In genomic region chr5:33681044-33681443, GRCm38 (mm10) we compare ENCODE assay signal across 26 mouse cellular contexts. TPM values are rescaled to one million over a fixed set of nuclear protein-coding genes. Genes with fewer than 3 reads are reported as not detected.
DNase-seq lines count a peak whose midpoint lies in the region; ATAC-seq and TF ChIP-seq lines count a peak whose summit lies in the region.
"Had no signal": no experiment of that assay in that cellular context is flagged by ENCODE, and none has a peak within 500 bp of the region (broad histone marks: within the 10 kb centered on the region; RNA-seq: fewer than 3 reads in every experiment).

No protein-coding gene starts in this region.

- no peak for TF ChIP-seq RAD21 in MEL (IDR thresholded peaks at IDR 0.05; ENCODE audit: low read depth, low read length)

- TF ChIP-seq POLR2A in MEL (IDR thresholded peaks at IDR 0.05; ENCODE audit: control insufficient read depth in 1 of 2, insufficient read depth in 1 of 2, low read depth in 1 of 2, low read length in 2 of 2, poor library complexity in 1 of 2), result no peak
- no peak for TF ChIP-seq POLR2A in thymus, adult 2 months (IDR thresholded peaks at IDR 0.05; ENCODE audit: control insufficient read depth, extremely low read depth, insufficient read depth, low read length, poor library complexity)

- DNase-seq in heart, adult 11 months, result peak; percentile 93
- no peak for DNase-seq in heart, adult 18-20 months
- peak; percentile 75 for DNase-seq in MEL (ENCODE audit: low read depth, low spot score)
- no peak for DNase-seq in thymus, adult 2 months
- DNase-seq: adrenal gland, adult 8-10 months; B cell, adult 2 months; cerebellum, adult 11-12 months; gastrocnemius, postnatal 10 days; heart, adult 2 months; heart, postnatal 14 days; kidney, adult 2 months; left cerebral cortex, postnatal 4 days; lung, postnatal 10 days; right cerebral cortex, postnatal 4 days had no signal

- H3K9me3 ChIP-seq in megakaryocyte, embryonic 14.5 days, result 0 out of 2 replicates have a peak, but pooled peaks cover 5% of the 10 kb centered on the region
- H3K9me3 ChIP-seq in MEL (replicated peaks; ENCODE audit: insufficient read depth, low read length), result no peaks in the 10 kb centered on the region
- H3K9me3 ChIP-seq in stomach, embryonic 16.5 days (replicated peaks; ENCODE audit: control insufficient read depth, low read length), result no peaks in the 10 kb centered on the region
- H3K9me3 ChIP-seq: embryonic facial prominence, embryonic 12.5 days; heart, embryonic 13.5 days; hindbrain, embryonic 12.5 days; midbrain, embryonic 15.5 days; stomach, embryonic 15.5 days had no signal

- H3K4me1 ChIP-seq in megakaryocyte, embryonic 14.5 days, result peaks cover 83% of the 10 kb centered on the region
- H3K4me1 ChIP-seq in MEL (ENCODE audit: control insufficient read depth in 1 of 2, insufficient read depth in 2 of 2, low read length in 2 of 2), result peaks cover 23 to 29% of the 10 kb centered on the region in 2 experiments
- no peaks in the 10 kb centered on the region for H3K4me1 ChIP-seq in stomach, embryonic 16.5 days (ENCODE audit: control insufficient read depth, insufficient read depth, low read length)
- peaks cover 12% of the 10 kb centered on the region for H3K4me1 ChIP-seq in thymus, adult 2 months (replicated peaks; ENCODE audit: control insufficient read depth, insufficient read depth, low read length)
- H3K4me1 ChIP-seq: embryonic facial prominence, embryonic 12.5 days; midbrain, embryonic 15.5 days had no signal

- TF ChIP-seq EP300 in MEL (IDR thresholded peaks at IDR 0.05; ENCODE audit: low read depth in 1 of 2, low read length in 2 of 2), result no peak

- H3K36me3 ChIP-seq in megakaryocyte, embryonic 14.5 days (replicated peaks; ENCODE audit: low read length), result no peaks in the 10 kb centered on the region
- peaks cover 0 to 25% of the 10 kb centered on the region in 2 experiments; a peak in 2 of 4 replicates for H3K36me3 ChIP-seq in MEL (ENCODE audit: control insufficient read depth in 1 of 2, insufficient read depth in 2 of 2, low read length in 2 of 2)
- H3K36me3 ChIP-seq in stomach, embryonic 16.5 days (ENCODE audit: control insufficient read depth, insufficient read depth, low read length), result no peaks in the 10 kb centered on the region
- H3K36me3 ChIP-seq in thymus, adult 2 months (ENCODE audit: control insufficient read depth, insufficient read depth, low read length), result no peaks in the 10 kb centered on the region
- H3K36me3 ChIP-seq: embryonic facial prominence, embryonic 12.5 days; heart, embryonic 13.5 days; hindbrain, embryonic 12.5 days; midbrain, embryonic 15.5 days; stomach, embryonic 15.5 days had no signal

- TF ChIP-seq CTCF in MEL (IDR thresholded peaks at IDR 0.05 in 2 of 3, conservative IDR thresholded peaks at IDR 0.05 in 1 of 3; ENCODE audit: control insufficient read depth in 1 of 3, insufficient read depth in 1 of 3, low read depth in 2 of 3, low read length in 3 of 3, poor library complexity in 1 of 3, severe bottlenecking in 1 of 3), result 0 out of 6 replicates have a peak, but pooled peaks of 1 of the 3 experiments have one; percentile 0
- no peak for TF ChIP-seq CTCF in thymus, adult 2 months (IDR thresholded peaks at IDR 0.05; ENCODE audit: borderline replicate concordance, control insufficient read depth, extremely low read depth, insufficient read depth, low read length, poor library complexity)

- H3K79me2 ChIP-seq in MEL (ENCODE audit: control insufficient read depth, insufficient read depth, low read length, poor library complexity), result no peaks in the 10 kb centered on the region

- WGBS in stomach, embryonic 16.5 days, result 49% methylated on average over 3 of the region's 3 CpGs
- WGBS in thymus, adult 2 months, result 32% methylated on average over 3 of the region's 3 CpGs

- peak overlapping the region; percentile 79 for H3K4me3 ChIP-seq in megakaryocyte, embryonic 14.5 days (replicated peaks)
- peak overlapping the region; percentile 15 to 28; a peak in 3 of 4 replicates for H3K4me3 ChIP-seq in MEL (ENCODE audit: control insufficient read depth in 1 of 2, insufficient read depth in 1 of 2, low read depth in 2 of 2, low read length in 2 of 2)
- H3K4me3 ChIP-seq in stomach, embryonic 16.5 days (replicated peaks; ENCODE audit: low read length), result no peak overlapping the region
- H3K4me3 ChIP-seq in thymus, adult 2 months (ENCODE audit: control insufficient read depth, insufficient read depth, low read length), result no peak overlapping the region
- H3K4me3 ChIP-seq: embryonic facial prominence, embryonic 12.5 days; erythroblast, embryonic 14.5 days; heart, adult 2 months; heart, embryonic 13.5 days; hindbrain, embryonic 12.5 days; midbrain, embryonic 15.5 days; stomach, embryonic 15.5 days had no signal

- H3K9ac ChIP-seq in MEL (ENCODE audit: control insufficient read depth, low read depth, low read length, poor library complexity, severe bottlenecking), result peak overlapping the region; percentile 64
- no peak overlapping the region for H3K9ac ChIP-seq in stomach, embryonic 16.5 days (ENCODE audit: low read length)
- H3K9ac ChIP-seq: heart, embryonic 13.5 days; hindbrain, embryonic 12.5 days; midbrain, embryonic 15.5 days; stomach, embryonic 15.5 days had no signal

- H3K4me2 ChIP-seq in stomach, embryonic 16.5 days (ENCODE audit: low read depth, low read length), result no peak overlapping the region
- H3K4me2 ChIP-seq: embryonic facial prominence, embryonic 12.5 days; heart, embryonic 13.5 days; hindbrain, embryonic 12.5 days; midbrain, embryonic 15.5 days; stomach, embryonic 15.5 days had no signal

- no peak for ATAC-seq in megakaryocyte, adult 5-6 weeks (ENCODE audit: poor library complexity, severe bottlenecking)
- ATAC-seq in stomach, embryonic 16.5 days (ENCODE audit: insufficient read depth, low FRiP score), result no peak
- no peak for ATAC-seq in monocyte, adult 5-6 weeks (replicated peaks; ENCODE audit: insufficient number of reproducible peaks, low FRiP score, low TSS enrichment, poor library complexity, severe bottlenecking)
- ATAC-seq: forebrain, embryonic 16.5 days; midbrain, embryonic 15.5 days had no signal

- peak overlapping the region; percentile 89 for H3K27ac ChIP-seq in MEL (ENCODE audit: control insufficient read depth, low read depth, low read length)
- H3K27ac ChIP-seq in stomach, embryonic 16.5 days (ENCODE audit: low read length), result peak overlapping the region; percentile 33; the same call in 1 of the 2 replicates
- H3K27ac ChIP-seq in thymus, adult 2 months (ENCODE audit: control insufficient read depth, insufficient read depth, low read length), result no peak overlapping the region
- H3K27ac ChIP-seq: embryonic facial prominence, embryonic 12.5 days; heart, adult 2 months; heart, embryonic 13.5 days; hindbrain, embryonic 12.5 days; kidney, postnatal 0 days; midbrain, embryonic 15.5 days; stomach, embryonic 15.5 days had no signal

- H3K27me3 ChIP-seq in megakaryocyte, embryonic 14.5 days (replicated peaks), result peaks cover 22% of the 10 kb centered on the region
- H3K27me3 ChIP-seq in MEL (ENCODE audit: control insufficient read depth in 1 of 2, insufficient read depth in 2 of 2, low read length in 2 of 2), result no peaks in the 10 kb centered on the region
- no peaks in the 10 kb centered on the region for H3K27me3 ChIP-seq in stomach, embryonic 16.5 days (ENCODE audit: control insufficient read depth, insufficient read depth, low read length)
- no peaks in the 10 kb centered on the region for H3K27me3 ChIP-seq in thymus, adult 2 months (ENCODE audit: control insufficient read depth, insufficient read depth, low read length)
- H3K27me3 ChIP-seq: embryonic facial prominence, embryonic 12.5 days; heart, embryonic 13.5 days; stomach, embryonic 15.5 days had no signal

RNA-seq across cellular contexts. Expression of gene Tmem129, which starts 22.8 kb away (rescaled TPM):
- total RNA-seq in heart, adult 18-20 months (2021), result 10 to 100 TPM; 19.5 to 19.6 TPM
- 5.7 and 19.6 TPM in 2 replicates for polyA plus RNA-seq in megakaryocyte, embryonic 14.5 days (2012; ENCODE audit: insufficient read depth, low replicate concordance)
- 14.4 and 16.5 TPM in 2 replicates for total RNA-seq in megakaryocyte, adult 5-6 weeks (2015)
- total RNA-seq in megakaryocyte, adult 5-6 weeks (2017), result 14.4 and 15.0 TPM in 2 replicates
- 33.3 and 40.2 TPM in 2 replicates for total RNA-seq in MEL (2012; rRNA removed)
- 10 to 100 TPM in 1 of 2 experiments, not detected in 1; 51.3 TPM for polyA plus RNA-seq in MEL (2012; ENCODE audit: insufficient read depth in 1 of 2, insufficient read length in 2 of 2, low read depth in 1 of 2, low replicate concordance in 2 of 2, missing spikeins in 1 of 2)
- polyA plus RNA-seq in stomach, embryonic 16.5 days (2015; fragmentation: Nextera tagmentation; extraction: Ambion mirVana), result 34.0 and 40.6 TPM in 2 replicates
- 71.6 and 78.0 TPM in 2 replicates for polyA plus RNA-seq in thymus, adult 2 months (2012; rRNA removed)
- total RNA-seq in monocyte, adult 5-6 weeks (2017), result 5.3 to 21.8 TPM (median 6.9 TPM) in 3 replicates

RNA-seq across cellular contexts. Expression of gene Tacc3, which starts 23.1 kb away (rescaled TPM):
- total RNA-seq in heart, adult 18-20 months (2021), result 1 to 10 TPM; 1.5 to 2.5 TPM
- 4.6 and 33.1 TPM in 2 replicates for polyA plus RNA-seq in megakaryocyte, embryonic 14.5 days (2012; ENCODE audit: insufficient read depth, low replicate concordance)
- 162 and 163 TPM in 2 replicates for total RNA-seq in megakaryocyte, adult 5-6 weeks (2015)
- 165 and 193 TPM in 2 replicates for total RNA-seq in megakaryocyte, adult 5-6 weeks (2017)
- total RNA-seq in MEL (2012; rRNA removed), result 149 and 151 TPM in 2 replicates
- 100 to 1,000 TPM; 165 to 609 TPM for polyA plus RNA-seq in MEL (2012; ENCODE audit: insufficient read depth in 1 of 2, insufficient read length in 2 of 2, low read depth in 1 of 2, low replicate concordance in 2 of 2, missing spikeins in 1 of 2)
- 137 and 145 TPM in 2 replicates for polyA plus RNA-seq in stomach, embryonic 16.5 days (2015; fragmentation: Nextera tagmentation; extraction: Ambion mirVana)
- 57.3 and 72.7 TPM in 2 replicates for polyA plus RNA-seq in thymus, adult 2 months (2012; rRNA removed)
- 24.9 to 30.8 TPM (median 27.7 TPM) in 3 replicates for total RNA-seq in monocyte, adult 5-6 weeks (2017)

RNA-seq across cellular contexts. Expression of gene Slbp, which starts 28.7 kb away (rescaled TPM):
- 10 to 100 TPM; 13.5 to 14.7 TPM for total RNA-seq in heart, adult 18-20 months (2021)
- polyA plus RNA-seq in megakaryocyte, embryonic 14.5 days (2012; ENCODE audit: insufficient read depth, low replicate concordance), result 14.6 and 43.9 TPM in 2 replicates
- total RNA-seq in megakaryocyte, adult 5-6 weeks (2015), result 215 and 221 TPM in 2 replicates
- 234 and 254 TPM in 2 replicates for total RNA-seq in megakaryocyte, adult 5-6 weeks (2017)
- 250 and 255 TPM in 2 replicates for total RNA-seq in MEL (2012; rRNA removed)
- 100 to 1,000 TPM; 233 to 731 TPM for polyA plus RNA-seq in MEL (2012; ENCODE audit: insufficient read depth in 1 of 2, insufficient read length in 2 of 2, low read depth in 1 of 2, low replicate concordance in 2 of 2, missing spikeins in 1 of 2)
- polyA plus RNA-seq in stomach, embryonic 16.5 days (2015; fragmentation: Nextera tagmentation; extraction: Ambion mirVana), result 174 and 190 TPM in 2 replicates
- 87.4 and 132 TPM in 2 replicates for polyA plus RNA-seq in thymus, adult 2 months (2012; rRNA removed)
- total RNA-seq in monocyte, adult 5-6 weeks (2017), result 195 to 235 TPM (median 203 TPM) in 3 replicates

RNA-seq across cellular contexts. Expression of gene Fgfr3, which starts 40.4 kb away (rescaled TPM):
- 10 to 100 TPM; 10.3 to 11.9 TPM for total RNA-seq in heart, adult 18-20 months (2021)
- polyA plus RNA-seq in megakaryocyte, embryonic 14.5 days (2012; ENCODE audit: insufficient read depth, low replicate concordance), result 0.39 and 0.68 TPM in 2 replicates
- 0.30 TPM in 1 of 2 replicates, not detected in the other for total RNA-seq in megakaryocyte, adult 5-6 weeks (2015)
- total RNA-seq in megakaryocyte, adult 5-6 weeks (2017), result not detected in 2 replicates
- total RNA-seq in MEL (2012; rRNA removed), result 4.8 and 6.0 TPM in 2 replicates
- 10 to 100 TPM in 1 of 2 experiments, not detected in 1; 10.2 TPM for polyA plus RNA-seq in MEL (2012; ENCODE audit: insufficient read depth in 1 of 2, insufficient read length in 2 of 2, low read depth in 1 of 2, low replicate concordance in 2 of 2, missing spikeins in 1 of 2)
- polyA plus RNA-seq in stomach, embryonic 16.5 days (2015; fragmentation: Nextera tagmentation; extraction: Ambion mirVana), result 31.0 and 40.1 TPM in 2 replicates
- 4.8 and 6.3 TPM in 2 replicates for polyA plus RNA-seq in thymus, adult 2 months (2012; rRNA removed)
- not detected in 3 replicates for total RNA-seq in monocyte, adult 5-6 weeks (2017)
- polyA plus RNA-seq: erythroblast, embryonic 14.5 days had no signal

RNA-seq across cellular contexts. Expression of gene Gm9903, which starts 51.3 kb away (rescaled TPM):
- total RNA-seq in heart, adult 18-20 months (2021), result 1 to 10 TPM in 1 of 2 experiments, under 1 TPM in 1; 0.87 to 1.2 TPM
- not detected in 2 replicates for polyA plus RNA-seq in megakaryocyte, embryonic 14.5 days (2012; ENCODE audit: insufficient read depth, low replicate concordance)
- 0.32 and 0.36 TPM in 2 replicates for total RNA-seq in megakaryocyte, adult 5-6 weeks (2015)
- total RNA-seq in megakaryocyte, adult 5-6 weeks (2017), result 0.07 and 0.57 TPM in 2 replicates
- total RNA-seq in MEL (2012; rRNA removed), result 0.13 and 0.19 TPM in 2 replicates
- polyA plus RNA-seq in MEL (2012; ENCODE audit: insufficient read depth in 1 of 2, insufficient read length in 2 of 2, low read depth in 1 of 2, low replicate concordance in 2 of 2, missing spikeins in 1 of 2), result under 1 TPM in 1 of 2 experiments, not detected in 1; 0.36 TPM
- polyA plus RNA-seq in stomach, embryonic 16.5 days (2015; fragmentation: Nextera tagmentation; extraction: Ambion mirVana), result 0.27 and 0.51 TPM in 2 replicates
- 0.56 and 0.82 TPM in 2 replicates for polyA plus RNA-seq in thymus, adult 2 months (2012; rRNA removed)
- 2.0 TPM in 1 of 3 replicates, not detected in the others for total RNA-seq in monocyte, adult 5-6 weeks (2017)
- polyA plus RNA-seq: erythroblast, embryonic 14.5 days had no signal

Comparison
In these comparisons a context has a peak if more than half of its experiments do, and no peak if none do; other contexts are left out.
1. DNase-seq: peak in heart, adult 11 months (single experiment) and MEL (single experiment); none in heart, adult 18-20 months (0 of 2) and thymus, adult 2 months (single experiment).
2. H3K4me3 ChIP-seq: peak in megakaryocyte, embryonic 14.5 days (single experiment) and MEL (2 of 2); none in stomach, embryonic 16.5 days (single experiment) and thymus, adult 2 months (single experiment).
3. RNA of gene Slbp, which starts 28.7 kb away (total RNA-seq): 250 to 255 TPM in MEL, 215 to 254 TPM in megakaryocyte, adult 5-6 weeks and 195 to 235 TPM in monocyte, adult 5-6 weeks; 13.5 to 14.7 TPM in heart, adult 18-20 months; every median in the first group is over 10 times any median in the second.